Mouse (Mus musculus) v-Abl transformed pro-B cells (cell line): ENCODE data around the gene Gcnt3.

Experiments used
- in situ Hi-C, 2 experiments: fragments of 400-800 bp; cut with MboI; formaldehyde crosslinking; loops; one replicate each; pipeline ENCODE4 v1.15.1; 2025; ENCODE audit not compliant: unreplicated experiment in 2 of 2

The Gcnt3 gene

DNA sequence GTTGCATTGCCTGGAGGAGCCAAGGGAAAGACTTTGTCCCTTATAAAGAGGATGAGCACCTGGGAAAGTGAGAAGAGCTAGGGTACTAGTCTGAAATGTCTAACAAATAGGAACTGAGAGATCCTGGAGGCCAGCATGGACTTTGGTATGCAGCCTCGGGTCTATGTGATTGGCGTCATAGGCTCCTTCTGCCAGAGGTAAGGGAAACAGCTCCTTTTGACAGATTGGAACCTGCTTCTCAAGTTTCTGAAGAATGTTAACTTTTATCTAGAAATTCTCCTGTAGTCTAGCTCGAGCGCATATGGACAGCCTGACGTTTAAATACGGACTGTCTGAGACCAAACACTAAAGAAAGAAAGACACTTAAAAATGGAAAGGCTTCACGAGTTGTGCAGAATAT lies at the start of gene Gcnt3:
TSS of gene Gcnt3 (minus strand) at position 101 of the 400 bp plus-strand sequence.
- in situ Hi-C loops: no loop called here

- in situ Hi-C loops: loop anchor here in 1 of 2 experiments (25.0 kb wide), 1 partner anchor 575 kb away; no protein-coding TSS in a partner anchor
These were observed 49.5 kb upstream of the Gcnt3 start for GRCm38 (mm10) chr9:70087379-70087778.

- in situ Hi-C loops: loop anchor here in 1 of 2 experiments (25.0 kb wide), 1 partner anchor 574 kb away; no protein-coding TSS in a partner anchor
These were observed 48.2 kb upstream of the Gcnt3 start for GRCm38 (mm10) chr9:70086091-70086490.

- in situ Hi-C loops: loop anchor here in 1 of 2 experiments (25.0 kb wide), 1 partner anchor 572 kb away; no protein-coding TSS in a partner anchor
These were observed 46.2 kb upstream of the Gcnt3 start for GRCm38 (mm10) chr9:70084107-70084506.

DNA sequence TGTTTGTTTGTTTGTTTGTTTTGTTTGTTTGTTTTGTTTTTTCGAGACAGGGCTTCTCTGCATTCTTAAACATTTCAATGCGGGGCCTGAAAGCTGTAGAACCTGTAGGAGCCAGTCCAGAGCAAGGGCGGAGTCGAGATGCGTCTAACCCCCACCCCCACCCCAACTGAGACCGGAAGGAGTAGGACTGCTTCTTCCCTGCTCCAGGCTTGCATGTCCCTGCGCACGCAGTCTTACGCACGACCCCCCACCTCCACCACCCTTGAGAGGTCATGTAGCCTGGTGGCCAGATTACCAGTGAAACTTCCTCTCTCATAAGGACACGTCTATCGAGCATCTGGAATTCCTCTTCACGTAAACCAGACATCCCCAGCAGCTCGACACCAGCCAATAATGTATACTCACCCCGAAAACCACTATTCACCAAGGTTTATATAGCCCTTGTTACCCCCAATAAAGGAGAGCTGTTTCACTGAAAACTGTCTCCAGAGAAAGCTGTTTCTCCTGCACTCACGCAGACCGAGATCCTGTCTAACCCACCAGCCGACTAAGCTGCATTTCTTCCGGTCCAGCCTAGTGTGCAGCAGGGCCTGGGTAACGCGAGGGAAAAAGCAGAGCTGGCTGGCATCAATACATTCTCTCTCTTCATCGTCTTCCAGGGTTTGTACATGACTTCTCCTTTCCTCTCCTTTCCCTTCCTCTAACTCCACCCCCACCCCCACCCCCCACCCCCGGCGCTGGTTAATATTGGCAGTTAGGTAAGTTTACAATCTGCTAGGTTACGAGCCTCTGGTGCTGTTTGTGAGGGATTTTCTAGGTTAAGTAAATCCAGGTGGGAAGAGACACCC lies 44.7 kb upstream of the Gcnt3 start:
- in situ Hi-C loops: loop anchor here in 1 of 2 experiments (25.0 kb wide), 1 partner anchor 570 kb away; no protein-coding TSS in a partner anchor

DNA sequence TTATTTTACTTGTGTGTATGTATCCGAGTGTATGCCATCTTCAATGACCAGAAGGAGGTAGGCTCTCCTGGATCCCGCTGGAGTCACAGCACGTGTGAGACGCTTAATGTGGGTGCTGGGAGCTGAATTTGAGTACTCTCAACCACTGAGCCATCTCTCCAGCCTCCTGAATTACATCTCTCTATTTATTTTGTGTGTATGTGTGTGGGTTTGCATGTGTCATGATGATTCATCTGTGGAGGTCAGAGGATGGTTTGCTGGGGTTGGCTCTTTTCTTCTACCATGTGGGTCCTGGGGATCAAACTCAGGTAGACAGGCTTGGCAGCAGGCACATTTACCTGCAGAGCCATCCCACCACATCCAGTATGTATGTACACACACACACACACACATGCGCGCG lies 43.9 kb upstream of the Gcnt3 start:
- in situ Hi-C loops: loop anchor here in 1 of 2 experiments (25.0 kb wide), 1 partner anchor 569 kb away; no protein-coding TSS in a partner anchor

DNA sequence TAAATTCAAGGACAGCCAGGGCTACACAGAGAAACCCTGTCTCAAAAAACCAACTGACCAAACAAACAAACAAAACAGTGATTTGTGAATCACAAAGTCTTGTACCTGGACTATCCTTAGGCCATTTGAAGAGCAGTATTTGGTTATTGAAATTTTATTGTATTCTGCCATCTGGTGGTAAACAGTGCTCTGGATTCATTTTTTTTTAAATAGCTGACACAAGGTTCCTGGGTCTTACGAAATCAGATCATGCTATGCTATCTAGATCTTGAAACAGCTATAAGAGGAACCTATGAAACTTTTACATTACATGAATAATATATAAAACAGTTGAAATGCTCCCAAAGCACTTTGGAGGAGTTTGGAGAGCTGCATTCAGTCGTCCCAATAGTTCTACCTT lies 43.1 kb upstream of the Gcnt3 start:
- in situ Hi-C loops: loop anchor here in 1 of 2 experiments (25.0 kb wide), 1 partner anchor 569 kb away; no protein-coding TSS in a partner anchor

DNA sequence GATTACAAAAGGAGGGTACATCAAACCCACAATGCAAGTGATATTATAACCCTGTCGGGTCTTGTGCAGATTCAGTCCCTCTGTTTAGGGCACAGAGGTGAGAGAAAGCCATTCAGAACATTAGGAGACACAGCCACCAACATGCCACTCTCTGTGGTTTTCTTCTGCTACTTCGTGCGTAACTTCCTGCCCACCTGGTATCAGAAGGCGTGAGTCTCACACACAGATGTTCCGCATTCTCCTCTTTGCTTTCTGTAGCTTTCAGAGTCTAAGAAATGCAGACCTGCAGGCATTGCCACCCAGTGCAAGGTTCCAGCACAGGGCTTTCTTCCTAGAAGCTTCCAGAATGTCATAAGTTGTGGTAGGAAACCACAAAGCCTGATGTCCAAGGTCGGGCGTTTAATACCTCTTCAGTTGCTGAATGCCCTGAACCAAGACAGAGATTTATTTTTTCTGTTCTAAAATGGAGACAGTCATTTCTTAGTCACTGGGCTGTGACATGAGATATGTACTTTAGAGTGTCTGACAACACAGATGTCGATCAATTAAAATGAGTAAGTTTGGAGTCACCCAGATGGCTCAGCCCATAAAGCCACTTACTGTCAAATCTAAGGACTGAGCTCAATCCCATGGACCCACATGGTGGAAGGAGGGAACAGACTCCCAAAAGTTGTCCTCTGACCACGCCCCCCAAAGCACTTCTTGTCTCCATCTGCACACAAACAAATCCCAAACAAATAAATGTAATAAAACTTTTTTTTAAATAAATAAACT lies 42.3 kb upstream of the Gcnt3 start:
- in situ Hi-C loops: loop anchor here in 1 of 2 experiments (25.0 kb wide), 1 partner anchor 568 kb away; no protein-coding TSS in a partner anchor

DNA sequence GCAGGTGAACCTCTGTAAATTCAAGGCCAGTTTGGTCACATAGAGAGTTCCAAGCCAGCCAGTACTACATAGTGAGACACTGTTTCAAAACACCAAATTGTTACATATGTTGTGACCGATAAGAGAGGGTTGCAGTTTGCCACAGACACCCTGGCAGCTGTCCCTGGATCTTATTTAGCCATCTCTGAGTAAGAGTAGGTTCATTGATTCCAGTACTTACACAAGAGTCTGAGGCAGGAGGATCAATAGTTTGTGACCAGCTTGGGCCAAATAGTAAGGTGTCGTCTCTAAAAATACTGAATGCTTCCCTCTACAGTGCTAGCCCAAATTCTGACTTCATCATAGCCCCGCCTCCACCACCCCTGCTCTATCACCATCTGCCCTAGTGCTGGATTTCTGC lies 40.1 kb upstream of the Gcnt3 start:
- in situ Hi-C loops: loop anchor here (5.0 to 25.0 kb wide), 4 partner anchors 51 to 573 kb away; no protein-coding TSS in a partner anchor

DNA sequence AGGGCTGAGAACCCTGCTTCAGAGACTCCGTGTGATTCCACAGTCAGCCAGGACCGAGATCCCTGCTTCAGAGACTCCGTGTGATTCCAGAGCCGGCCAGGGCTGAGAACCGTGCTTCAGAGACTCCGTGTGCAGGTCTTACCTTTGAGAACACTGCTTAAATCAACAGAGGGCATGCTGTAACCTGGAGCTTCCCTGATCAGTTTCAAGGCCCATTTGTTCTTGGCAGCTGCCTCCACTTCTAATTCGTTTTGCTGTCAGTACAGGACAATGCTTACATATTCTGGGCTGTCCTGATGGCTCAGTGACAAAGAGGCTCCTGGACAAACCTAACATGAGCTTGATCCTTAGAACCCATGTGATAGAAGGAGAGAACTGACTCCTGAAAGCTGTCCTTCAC lies 39.3 kb upstream of the Gcnt3 start:
- in situ Hi-C loops: loop anchor here (5.0 to 25.0 kb wide), 4 partner anchors 50 to 572 kb away; no protein-coding TSS in a partner anchor

DNA sequence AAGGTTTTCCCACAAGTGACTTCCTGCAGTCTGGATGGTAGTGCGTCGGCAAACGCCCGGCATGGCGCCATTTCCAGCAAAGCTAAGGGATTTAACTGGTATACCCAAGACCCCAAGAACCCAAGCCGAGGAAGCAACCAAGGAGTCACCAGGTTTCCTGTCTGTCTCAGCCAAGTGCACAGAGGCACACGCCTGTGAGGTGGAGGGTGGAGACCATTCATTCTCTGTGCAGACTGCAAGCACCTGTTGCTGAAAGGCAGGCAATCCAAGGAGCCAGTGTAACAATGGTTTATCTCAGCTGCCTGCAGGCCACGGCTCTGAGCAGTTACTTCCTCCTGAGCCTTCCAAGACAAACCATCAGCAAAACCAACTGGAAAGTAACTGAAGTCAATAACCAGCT lies 34.5 kb upstream of the Gcnt3 start:
- in situ Hi-C loops: loop anchor here in 1 of 2 experiments (10.0 kb wide), 1 partner anchor 568 kb away; no protein-coding TSS in a partner anchor

- in situ Hi-C loops: loop anchor here in 1 of 2 experiments (10.0 kb wide), 1 partner anchor 565 kb away; no protein-coding TSS in a partner anchor
These were observed 32.1 kb upstream of the Gcnt3 start for GRCm38 (mm10) chr9:70069961-70070435.

GRCm38 (mm10) chr9:70067497-70067896 lies 29.6 kb upstream of the Gcnt3 start:
- in situ Hi-C loops: no loop called here

GRCm38 (mm10) chr9:70062012-70062411 lies 24.1 kb upstream of the Gcnt3 start:
- in situ Hi-C loops: no loop called here

DNA sequence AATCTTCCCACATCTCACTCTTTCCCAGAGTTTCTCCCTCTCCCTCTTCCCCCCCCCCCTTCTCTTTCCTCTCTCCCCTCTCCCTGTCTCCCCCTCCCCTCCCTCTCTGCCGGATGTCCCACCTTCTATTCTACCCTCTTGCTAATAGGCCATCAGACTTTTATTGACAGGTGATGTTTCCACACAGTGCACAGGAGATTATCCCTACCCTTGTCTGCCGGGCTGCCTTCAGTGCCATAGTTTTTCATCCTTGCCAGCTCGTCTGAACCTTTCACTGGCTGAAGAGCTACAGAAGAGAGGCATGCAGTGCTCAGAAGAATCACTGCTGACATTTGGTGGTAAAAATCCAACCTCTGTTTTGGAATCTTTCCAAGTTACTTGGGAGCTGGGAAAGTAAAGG lies 15.5 kb upstream of the Gcnt3 start:
- in situ Hi-C loops: no loop called here

- in situ Hi-C loops: no loop called here
These were observed 14.8 kb upstream of the Gcnt3 start for GRCm38 (mm10) chr9:70052730-70053129.

DNA sequence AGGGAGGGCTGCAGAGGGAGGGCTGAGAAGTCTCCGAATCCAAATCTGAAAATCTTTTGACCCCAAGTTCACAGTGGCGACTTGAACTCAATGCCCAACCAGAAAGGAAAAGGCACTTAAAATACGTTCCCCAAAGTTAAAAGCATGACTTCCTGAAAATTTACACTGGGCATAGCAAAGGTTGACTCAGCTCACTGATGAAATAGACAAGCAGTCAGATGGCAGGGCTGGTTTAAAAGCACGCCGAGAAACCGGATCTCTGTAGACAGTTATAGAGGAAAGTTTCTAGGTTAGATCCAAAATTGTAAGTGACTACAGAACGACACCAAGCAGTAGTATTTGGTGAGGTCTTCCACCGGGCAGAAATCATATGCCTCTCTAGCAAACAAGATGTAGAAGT lies 12.0 kb upstream of the Gcnt3 start:
- in situ Hi-C loops: no loop called here

DNA sequence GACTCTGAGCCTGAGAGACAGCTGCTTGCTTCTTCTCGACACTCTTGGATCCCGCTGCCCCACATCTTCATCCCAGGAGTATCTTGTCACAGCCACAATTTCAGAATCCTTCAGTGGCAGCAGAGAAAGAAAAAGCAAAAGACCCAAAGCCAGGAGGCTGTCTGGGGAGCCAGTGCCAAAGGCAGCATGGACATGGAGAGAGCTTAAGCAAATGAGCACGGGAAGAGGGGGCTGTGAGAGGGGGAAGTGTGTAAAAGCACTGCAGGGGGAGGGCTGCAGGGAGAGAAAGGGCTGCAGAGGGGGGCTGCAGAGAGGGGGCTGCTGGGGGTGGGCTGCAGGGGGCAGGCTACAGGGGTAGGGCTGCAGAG lies 11.5 kb upstream of the Gcnt3 start:
- in situ Hi-C loops: no loop called here

GRCm38 (mm10) chr9:70048751-70049415 lies 11.0 kb upstream of the Gcnt3 start:
- in situ Hi-C loops: no loop called here

DNA sequence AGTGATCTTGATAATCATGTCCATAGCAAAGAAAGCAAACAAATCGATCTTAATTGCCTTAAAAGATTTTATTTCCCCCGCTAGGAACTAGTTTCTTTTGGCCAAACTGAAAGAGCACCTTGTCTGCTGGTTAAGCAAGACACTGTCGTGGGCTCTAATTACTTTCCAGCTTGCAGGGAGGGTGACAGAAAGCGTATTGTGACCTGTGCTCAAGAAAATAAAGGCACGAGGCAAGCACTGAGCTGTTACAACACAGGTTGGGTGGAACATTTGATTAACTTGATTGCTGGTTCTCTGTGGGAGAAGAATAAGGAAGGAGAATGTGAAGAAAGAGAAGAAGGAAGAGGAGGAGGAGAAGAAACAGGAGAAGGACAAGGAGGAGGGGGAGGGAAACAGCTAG lies 10.4 kb upstream of the Gcnt3 start:
- in situ Hi-C loops: no loop called here
